Mouse (Mus musculus) intestine, embryonic 14.5 days (tissue): ENCODE data around the gene C1s1. TPM values are rescaled to one million over a fixed set of nuclear protein-coding genes. Genes with fewer than 3 reads are reported as not detected.
"Not testable (repeated sequence)": the region's sequence is repeated elsewhere in the genome, so short reads cannot be mapped to it uniquely, and the experiment has no call there.

ENCODE experiments used
- ATAC-seq: fragments of 200-750 bp; cut with Nextera tagmentation; replicated peaks from 2 replicates; pipeline ENCODE4 v1.8.0; 2017; ENCODE audit warnings: low read depth, moderate number of reproducible peaks, moderate TSS enrichment, moderate library complexity; ENCODE audit not compliant: low FRiP score, low TSS enrichment
- DNase-seq: peaks from one replicate; pipeline ENCODE4 v3.0.0-alpha.2; 2018; ENCODE audit warnings: low spot score
- H3K27ac ChIP-seq: fragments of 300-500 bp; sonication (generic); 2 replicates; pipeline ENCODE4 v1.5.1; 2014; ENCODE audit warnings: low read depth, mild to moderate bottlenecking, control low read depth
- H3K27me3 ChIP-seq: fragments of 300-500 bp; sonication (generic); replicated peaks from 2 replicates; pipeline ENCODE4 v1.6.1; 2014; ENCODE audit warnings: low read length, control low read depth; ENCODE audit not compliant: control insufficient read depth, insufficient read depth
- H3K36me3 ChIP-seq: fragments of 300-500 bp; sonication (generic); 2 replicates; pipeline ENCODE4 v1.6.1; 2014; ENCODE audit warnings: low read length, control low read depth; ENCODE audit not compliant: control insufficient read depth, insufficient read depth
- H3K4me1 ChIP-seq: fragments of 300-500 bp; sonication (generic); replicated peaks from 2 replicates; pipeline ENCODE4 v1.6.1; 2014; ENCODE audit warnings: low read length, control low read depth, mixed read lengths; ENCODE audit not compliant: control insufficient read depth, insufficient read depth
- H3K4me2 ChIP-seq: fragments of 300-500 bp; sonication (generic); 2 replicates; pipeline ENCODE4 v1.6.1; 2014; ENCODE audit warnings: low read length
- H3K4me3 ChIP-seq: fragments of 300-500 bp; sonication (generic); 2 replicates; pipeline ENCODE4 v1.5.1; 2014; ENCODE audit warnings: low read depth, low read length, control low read depth, mixed read lengths
- H3K9ac ChIP-seq: fragments of 300-500 bp; sonication (generic); 2 replicates; pipeline ENCODE4 v1.6.1; 2014; ENCODE audit warnings: mild to moderate bottlenecking, low read length
- H3K9me3 ChIP-seq: fragments of 300-500 bp; sonication (generic); 2 replicates; pipeline ENCODE4 v1.6.1; 2016; ENCODE audit warnings: low read length, control low read depth; ENCODE audit not compliant: control insufficient read depth
- WGBS: fragments of 180-500 bp; shearing (Covaris S2); extraction: QIAGEN DNeasy Blood & Tissue Kit; methylation state at CpG from one replicate; pipeline ENCODE4 v1.1.7; 2014; 5-methylcytosine and 5-hydroxymethylcytosine counted together
- polyA plus RNA-seq: library from polyadenylated mRNA; unstranded; fragments of >200 nt; fragmentation: Nextera tagmentation; extraction: Ambion mirVana; gene quantifications from 2 replicates; pipeline ENCODE4 v1.2.1, GENCODE M21; 2014

The C1s1 gene
- polyA plus RNA-seq, 1 experiment from 2014 or later: 1.3 TPM

DNA sequence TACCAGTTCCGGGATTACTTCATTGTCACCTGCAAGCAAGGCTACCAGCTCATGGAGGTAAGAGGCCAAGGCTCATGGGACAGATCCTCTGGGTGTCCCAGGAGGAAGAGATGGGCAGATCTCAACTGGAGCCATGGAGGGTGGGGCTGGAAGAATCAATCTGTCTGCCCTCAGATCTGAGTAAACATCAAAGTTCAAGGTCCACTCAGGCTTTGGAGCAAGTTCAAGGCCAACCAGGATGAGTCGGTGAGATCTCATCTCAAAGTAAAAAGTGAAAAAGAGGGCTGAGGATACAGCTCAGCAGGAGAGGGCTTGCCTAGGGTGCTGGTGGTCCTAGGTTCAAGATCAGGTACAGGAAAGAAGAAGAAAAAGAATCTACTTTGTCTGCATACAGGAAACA, 19.5 kb upstream of the C1s1 start:
- H3K4me2 ChIP-seq, H3K27me3 ChIP-seq, H3K4me1 ChIP-seq, H3K4me3 ChIP-seq, DNase-seq, H3K36me3 ChIP-seq, H3K27ac ChIP-seq, H3K9ac ChIP-seq, ATAC-seq, H3K9me3 ChIP-seq: not testable (repeated sequence)
- WGBS: 91% methylated on average over 1 of the region's 2 CpGs

DNA sequence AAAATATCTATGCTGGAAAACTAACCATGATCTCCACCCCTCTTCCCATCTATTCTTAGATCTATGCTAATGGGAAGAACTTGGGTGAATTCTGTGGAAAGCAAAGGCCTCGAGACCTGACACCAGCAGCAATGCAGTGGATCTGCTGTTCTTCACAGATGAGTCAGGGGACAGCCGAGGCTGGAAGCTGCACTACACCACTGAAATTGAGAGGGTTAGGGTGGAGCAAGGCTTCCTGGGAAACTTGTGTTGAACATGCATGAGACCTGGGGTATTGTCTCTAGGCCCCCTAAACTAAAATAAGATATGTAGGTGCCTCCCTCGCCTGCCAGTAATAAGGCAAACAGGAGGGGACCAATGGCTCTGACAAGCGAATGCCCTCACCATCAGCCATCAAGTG, 19.0 kb upstream of the C1s1 start:
- not testable (repeated sequence) for H3K9ac ChIP-seq, ATAC-seq, H3K4me1 ChIP-seq, H3K9me3 ChIP-seq, H3K27ac ChIP-seq, H3K4me2 ChIP-seq, DNase-seq, H3K27me3 ChIP-seq, H3K4me3 ChIP-seq, H3K36me3 ChIP-seq
- WGBS: 88% methylated on average over 4 of the region's 4 CpGs

DNA sequence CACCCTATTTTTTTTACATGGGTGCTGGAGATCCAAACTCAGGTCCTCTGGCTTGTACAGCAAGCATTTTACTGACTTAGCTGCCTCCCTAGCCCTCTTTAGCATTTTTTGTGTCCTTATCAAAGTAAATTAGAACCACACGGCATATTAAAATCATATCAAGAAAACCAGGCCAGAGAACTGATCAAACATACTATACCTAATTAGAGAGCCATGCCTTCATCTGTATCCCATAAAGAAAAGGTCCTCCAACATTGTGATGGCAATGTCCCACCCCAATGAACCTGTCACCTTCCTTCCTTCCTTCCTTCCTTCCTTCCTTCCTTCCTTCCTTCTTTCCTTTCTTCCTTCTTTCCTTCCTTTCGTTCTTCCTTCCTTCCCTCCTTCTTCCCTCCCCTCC, 13.8 kb upstream of the C1s1 start:
- H3K4me2 ChIP-seq, H3K36me3 ChIP-seq, DNase-seq, H3K4me1 ChIP-seq, H3K9ac ChIP-seq, H3K4me3 ChIP-seq, H3K27me3 ChIP-seq, H3K9me3 ChIP-seq, ATAC-seq, H3K27ac ChIP-seq: not testable (repeated sequence)
- 87% methylated on average over 2 of the region's 2 CpGs for WGBS

DNA sequence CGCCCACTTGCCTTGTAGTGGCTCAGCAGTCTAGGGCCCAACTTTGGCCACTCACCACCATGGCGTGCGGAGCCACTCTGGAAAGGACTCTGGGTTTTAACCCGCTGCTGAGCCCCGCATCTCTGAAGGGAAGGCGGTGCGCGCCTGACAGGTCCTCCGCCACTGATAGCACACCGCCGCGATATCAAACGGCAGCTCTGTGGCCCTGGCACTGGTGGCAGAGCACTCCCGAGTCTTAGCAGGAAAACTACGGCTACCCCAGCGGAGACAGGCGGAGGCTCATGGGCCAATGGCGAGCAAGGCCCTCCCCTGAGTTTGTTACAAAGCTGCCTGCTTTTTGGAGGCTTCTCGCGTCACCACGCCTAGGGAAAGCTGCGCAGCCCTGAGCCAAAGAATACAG, 10.6 kb upstream of the C1s1 start:
- no peak overlapping the region for H3K4me3 ChIP-seq
- H3K9ac ChIP-seq: no peak overlapping the region
- H3K9me3 ChIP-seq: peaks cover 5% of the 10 kb centered on the region; the same call in 1 of the 2 replicates
- 67% methylated on average over 22 of the region's 22 CpGs for WGBS
- H3K36me3 ChIP-seq: no peaks in the 10 kb centered on the region
- no peaks in the 10 kb centered on the region for H3K27me3 ChIP-seq
- H3K27ac ChIP-seq: no peak overlapping the region
- no peak overlapping the region for H3K4me2 ChIP-seq
- no peak for DNase-seq
- H3K4me1 ChIP-seq: no peaks in the 10 kb centered on the region
- ATAC-seq: no peak

DNA sequence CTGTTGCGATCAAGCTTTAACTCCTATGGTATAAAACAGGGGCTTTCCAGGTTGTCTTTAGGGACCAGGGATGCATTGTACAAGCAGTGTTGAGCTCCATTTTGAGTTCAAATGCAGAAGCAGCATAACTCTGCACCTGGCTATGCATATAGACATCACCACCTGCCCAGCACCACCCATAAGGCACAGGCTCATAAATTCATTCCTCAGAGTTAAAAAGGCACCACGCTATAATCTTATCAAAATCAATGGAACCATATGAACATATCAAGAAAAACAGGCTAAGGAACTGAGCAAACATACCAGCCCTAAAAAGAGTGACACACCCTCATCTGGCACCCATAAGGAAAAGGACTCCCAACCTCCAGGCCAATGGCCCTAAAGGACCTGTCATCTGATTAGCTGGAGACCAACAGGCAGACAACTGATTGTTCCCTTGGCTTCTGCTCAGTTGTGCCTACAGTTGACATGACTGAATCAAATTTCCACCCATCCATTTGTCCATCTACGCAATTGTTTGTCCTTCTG, 6.9 kb upstream of the C1s1 start:
- Histone ChIP-seq H3K4me1 (no peaks in the 10 kb centered on the region), H3K4me2 (no peak overlapping the region), H3K27me3 (no peaks in the 10 kb centered on the region), H3K27ac (no peak overlapping the region), H3K9me3 (peaks cover 5% of the 10 kb centered on the region; the same call in 1 of the 2 replicates), H3K36me3 (no peaks in the 10 kb centered on the region), H3K9ac (no peak overlapping the region), H3K4me3 (no peak overlapping the region)
- ATAC-seq (peak; percentile 64), DNase-seq (no peak)
- WGBS: 87% methylated on average over 3 of the region's 3 CpGs

DNA sequence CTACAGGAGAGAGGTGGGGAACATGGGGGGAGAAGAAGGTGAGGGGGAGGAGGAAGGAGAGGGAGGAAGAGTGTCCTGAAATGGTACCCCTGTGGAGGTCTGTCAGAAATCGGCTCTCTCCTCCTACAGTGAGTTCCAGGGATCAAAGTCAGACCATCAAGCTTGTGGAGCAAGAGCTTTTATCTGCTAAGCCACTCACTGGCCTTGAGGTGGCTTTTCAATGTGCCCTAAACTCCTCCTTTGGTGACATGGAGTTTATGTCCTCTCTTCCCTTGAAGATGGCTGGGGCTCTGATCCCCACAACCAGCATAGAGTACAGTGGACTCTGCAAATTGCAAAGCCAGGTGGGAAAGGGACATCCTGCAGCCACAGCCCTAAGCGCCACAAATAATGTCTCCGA, 5.8 kb upstream of the C1s1 start:
- not testable (repeated sequence) for H3K27me3 ChIP-seq, H3K4me3 ChIP-seq, H3K9me3 ChIP-seq, H3K36me3 ChIP-seq, H3K4me2 ChIP-seq, DNase-seq, H3K9ac ChIP-seq, ATAC-seq, H3K4me1 ChIP-seq, H3K27ac ChIP-seq
- no CpG with 5 or more reads among the region's 3 CpGs for WGBS

DNA sequence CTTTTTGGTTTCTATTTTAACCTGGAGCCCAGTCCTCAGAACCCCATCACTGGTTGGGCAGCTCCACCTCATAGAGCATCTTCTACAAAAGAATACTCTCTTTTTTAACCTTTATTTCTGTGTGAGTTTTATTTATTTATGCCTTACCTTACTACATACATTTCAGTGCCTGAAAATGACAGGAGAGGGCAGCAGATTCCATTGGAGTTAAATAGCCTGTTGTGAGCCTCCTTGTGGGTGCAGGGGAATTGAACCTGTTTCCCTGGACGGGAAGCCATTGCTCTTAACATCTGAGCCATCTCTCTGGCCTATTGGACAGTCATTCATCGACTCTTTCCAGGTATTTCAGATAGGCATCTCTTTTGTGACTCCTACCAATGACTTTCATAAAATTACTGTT, 3.3 kb upstream of the C1s1 start:
- no peaks in the 10 kb centered on the region for H3K4me1 ChIP-seq
- H3K27ac ChIP-seq: no peak overlapping the region
- H3K9ac ChIP-seq: no peak overlapping the region
- no peak overlapping the region for H3K4me3 ChIP-seq
- no peaks in the 10 kb centered on the region for H3K27me3 ChIP-seq
- ATAC-seq: no peak
- DNase-seq: no peak
- H3K9me3 ChIP-seq: no peaks in the 10 kb centered on the region
- H3K36me3 ChIP-seq: no peaks in the 10 kb centered on the region
- WGBS: 80% methylated on average over 2 of the region's 2 CpGs
- no peak overlapping the region for H3K4me2 ChIP-seq

DNA sequence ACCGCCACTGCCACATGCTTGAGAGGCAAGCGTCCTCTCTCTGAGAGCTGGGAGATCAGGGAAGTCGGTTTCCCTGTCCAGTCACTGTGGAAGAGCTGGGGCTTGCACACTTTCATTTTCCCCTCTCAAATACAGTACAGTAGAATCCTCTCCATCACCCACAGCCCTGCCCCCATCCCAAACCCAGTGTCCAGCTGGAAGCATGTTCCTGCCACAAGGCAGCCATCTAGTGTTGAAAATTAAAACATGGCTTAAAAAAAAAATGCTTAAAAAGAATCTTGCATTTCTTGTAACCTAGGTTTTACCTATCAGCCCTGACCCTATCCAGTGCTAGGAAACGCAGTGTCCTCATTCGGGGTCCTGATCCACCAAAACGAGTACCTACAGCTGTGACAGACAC, 2.3 kb upstream of the C1s1 start:
- no peak for ATAC-seq
- Histone ChIP-seq H3K4me2 (no peak overlapping the region), H3K9ac (no peak overlapping the region), H3K36me3 (no peaks in the 10 kb centered on the region), H3K9me3 (no peaks in the 10 kb centered on the region), H3K27ac (no peak overlapping the region), H3K4me1 (no peaks in the 10 kb centered on the region), H3K4me3 (no peak overlapping the region), H3K27me3 (no peaks in the 10 kb centered on the region)
- no peak for DNase-seq
- WGBS: 76% methylated on average over 5 of the region's 6 CpGs

DNA sequence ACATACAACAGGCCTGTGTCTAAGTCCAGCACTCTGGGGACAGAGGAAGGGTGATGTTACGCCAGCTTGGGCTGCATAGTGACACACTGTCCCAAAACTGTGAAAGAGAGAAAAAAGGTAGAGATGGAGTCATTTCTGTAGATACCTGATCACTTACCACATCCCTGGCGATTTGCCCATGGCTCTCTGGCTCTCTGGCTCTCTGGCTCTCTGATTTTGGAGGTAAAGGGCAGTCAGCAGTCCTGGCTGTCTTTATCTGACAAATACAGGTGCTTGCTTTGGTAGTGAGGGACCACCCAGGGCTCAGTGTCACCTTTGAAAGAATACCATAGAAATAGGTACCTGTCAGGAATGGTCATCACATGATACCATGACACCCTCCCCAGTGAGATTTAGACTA, 983 bp downstream of the C1s1 start:
- ATAC-seq, H3K4me3 ChIP-seq, H3K4me1 ChIP-seq, H3K9me3 ChIP-seq, H3K9ac ChIP-seq, H3K27ac ChIP-seq, H3K36me3 ChIP-seq, H3K4me2 ChIP-seq, H3K27me3 ChIP-seq, DNase-seq: not testable (repeated sequence)
- 81% methylated on average over 2 of the region's 2 CpGs for WGBS
